Mouse (Mus musculus) stomach, embryonic 16.5 days (tissue): Measurements from ENCODE around the gene Mgmt. TPM values are rescaled to one million over a fixed set of nuclear protein-coding genes. Genes with fewer than 3 reads are reported as not detected.
A peak's percentile ranks its signal among the peaks of the same experiment; 100 is the strongest.

Source experiments
- ATAC-seq: fragments of 200-750 bp; cut with Nextera tagmentation; 2 replicates; pipeline ENCODE4 v1.8.0; 2017; ENCODE audit warnings: moderate number of reproducible peaks, moderate TSS enrichment; ENCODE audit not compliant: insufficient read depth, low FRiP score
- H3K27ac ChIP-seq: fragments of 300-500 bp; sonication (generic); 2 replicates; pipeline ENCODE4 v1.5.1; 2014; ENCODE audit warnings: low read length
- H3K27me3 ChIP-seq: fragments of 300-500 bp; sonication (generic); 2 replicates; pipeline ENCODE4 v1.6.1; 2014; ENCODE audit warnings: low read length, control low read depth, mixed read lengths; ENCODE audit not compliant: control insufficient read depth, insufficient read depth
- H3K36me3 ChIP-seq: fragments of 300-500 bp; sonication (generic); 2 replicates; pipeline ENCODE4 v1.6.1; 2014; ENCODE audit warnings: low read length; ENCODE audit not compliant: control insufficient read depth, insufficient read depth
- H3K4me1 ChIP-seq: fragments of 300-500 bp; sonication (generic); 2 replicates; pipeline ENCODE4 v1.6.1; 2014; ENCODE audit warnings: low read length, control low read depth, mixed read lengths; ENCODE audit not compliant: control insufficient read depth, insufficient read depth
- H3K4me2 ChIP-seq: fragments of 300-500 bp; sonication (generic); 2 replicates; pipeline ENCODE4 v1.6.1; 2014; ENCODE audit warnings: low read depth, low read length, mixed read lengths
- H3K4me3 ChIP-seq: fragments of 300-500 bp; sonication (generic); replicated peaks from 2 replicates; pipeline ENCODE4 v1.5.1; 2014; ENCODE audit warnings: mild to moderate bottlenecking, low read length
- H3K9ac ChIP-seq: fragments of 300-500 bp; sonication (generic); 2 replicates; pipeline ENCODE4 v1.6.1; 2014; ENCODE audit warnings: low read length
- H3K9me3 ChIP-seq: fragments of 300-500 bp; sonication (generic); replicated peaks from 2 replicates; pipeline ENCODE4 v1.6.1; 2016; ENCODE audit warnings: low read length, control low read depth; ENCODE audit not compliant: control insufficient read depth
- WGBS: fragments of 180-500 bp; shearing (Covaris S2); extraction: QIAGEN DNeasy Blood & Tissue Kit; methylation state at CpG from one replicate; pipeline ENCODE4 v1.1.7; 2014; 5-methylcytosine and 5-hydroxymethylcytosine counted together
- polyA plus RNA-seq: library from polyadenylated mRNA; unstranded; fragments of >200 nt; fragmentation: Nextera tagmentation; extraction: Ambion mirVana; gene quantifications from 2 replicates; pipeline ENCODE4 v1.2.1, GENCODE M21; 2015

The Mgmt gene
- polyA plus RNA-seq, 1 experiment from 2014 or later, result 7.3 TPM

GRCm38 (mm10) chr7:137001783-137002182 lies 107.4 kb downstream of the Mgmt start:
- no peak overlapping the region for H3K9ac ChIP-seq
- no peaks in the 10 kb centered on the region for H3K9me3 ChIP-seq
- H3K4me2 ChIP-seq, result no peak overlapping the region
- no peaks in the 10 kb centered on the region for H3K36me3 ChIP-seq
- H3K4me1 ChIP-seq, result no peaks in the 10 kb centered on the region
- WGBS, result 55% methylated on average over 5 of the region's 5 CpGs
- no peak overlapping the region for H3K4me3 ChIP-seq
- 0 out of 2 replicates have a peak, but pooled peaks have one; percentile 37 for ATAC-seq
- no peak overlapping the region for H3K27ac ChIP-seq
- no peaks in the 10 kb centered on the region for H3K27me3 ChIP-seq

GRCm38 (mm10) chr7:137002431-137002830 lies 108.0 kb downstream of the Mgmt start:
- WGBS, result 83% methylated on average over 3 of the region's 3 CpGs
- Histone ChIP-seq H3K9ac (no peak overlapping the region), H3K27me3 (no peaks in the 10 kb centered on the region), H3K27ac (no peak overlapping the region), H3K4me3 (no peak overlapping the region), H3K4me2 (no peak overlapping the region), H3K9me3 (no peaks in the 10 kb centered on the region), H3K36me3 (no peaks in the 10 kb centered on the region), H3K4me1 (no peaks in the 10 kb centered on the region)
- ATAC-seq, result no peak

DNA sequence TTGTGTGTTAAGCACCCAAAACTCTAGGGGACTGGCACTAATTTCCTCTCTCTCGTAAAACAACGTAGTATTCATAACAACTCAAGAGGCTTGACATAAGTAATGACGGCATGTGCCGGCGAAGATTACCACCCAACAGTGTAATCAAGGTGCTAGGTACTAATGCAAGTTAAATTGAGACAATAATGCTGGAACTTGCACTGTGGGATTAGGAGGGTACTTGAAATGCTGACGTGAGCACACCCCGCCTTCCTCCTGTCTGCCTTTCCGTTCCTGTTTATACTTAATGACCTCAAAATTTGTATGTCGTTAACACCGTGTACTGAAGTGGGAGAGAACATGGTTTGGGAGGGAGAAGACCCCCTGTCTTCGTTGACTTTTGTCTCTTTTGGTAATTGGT lies 110.9 kb downstream of the Mgmt start:
- H3K27me3 ChIP-seq, result no peaks in the 10 kb centered on the region
- no peak overlapping the region for H3K9ac ChIP-seq
- H3K36me3 ChIP-seq, result no peaks in the 10 kb centered on the region
- H3K4me2 ChIP-seq, result no peak overlapping the region
- 50% methylated on average over 11 of the region's 11 CpGs for WGBS
- H3K4me1 ChIP-seq, result no peaks in the 10 kb centered on the region
- H3K27ac ChIP-seq, result no peak overlapping the region
- no peak overlapping the region for H3K4me3 ChIP-seq
- ATAC-seq, result no peak
- no peaks in the 10 kb centered on the region for H3K9me3 ChIP-seq

DNA sequence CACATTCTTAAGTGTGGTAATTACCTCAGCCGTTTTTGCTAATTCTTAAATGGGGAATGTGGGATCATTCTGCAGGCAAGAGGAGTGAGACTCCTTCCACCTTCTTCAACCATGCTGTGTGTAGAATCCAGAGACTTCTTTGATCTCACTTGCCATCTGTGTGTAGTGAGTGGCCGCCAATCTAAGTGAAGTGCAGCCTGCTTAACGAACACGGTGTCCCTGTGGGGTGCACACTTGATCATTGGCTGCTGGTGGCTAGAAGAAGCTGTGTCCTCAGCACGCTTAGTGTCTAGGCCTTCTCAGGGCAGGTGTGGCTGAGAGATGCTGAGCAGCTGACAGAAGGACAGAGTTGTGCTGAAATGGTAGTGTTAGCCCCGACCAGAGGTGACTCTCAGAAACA lies 113.9 kb downstream of the Mgmt start:
- no peaks in the 10 kb centered on the region for H3K36me3 ChIP-seq
- no peak overlapping the region for H3K4me3 ChIP-seq
- no peaks in the 10 kb centered on the region for H3K27me3 ChIP-seq
- no peak overlapping the region for H3K9ac ChIP-seq
- H3K4me2 ChIP-seq, result no peak overlapping the region
- H3K4me1 ChIP-seq, result peaks cover 10% of the 10 kb centered on the region; the same call in 1 of the 2 replicates
- no peaks in the 10 kb centered on the region for H3K9me3 ChIP-seq
- ATAC-seq, result no peak
- WGBS, result 80% methylated on average over 6 of the region's 6 CpGs
- H3K27ac ChIP-seq, result no peak overlapping the region

GRCm38 (mm10) chr7:137009732-137010275 lies 115.4 kb downstream of the Mgmt start:
- Histone ChIP-seq H3K9me3 (no peaks in the 10 kb centered on the region), H3K27me3 (no peaks in the 10 kb centered on the region), H3K4me2 (no peak overlapping the region), H3K4me1 (peaks cover 10% of the 10 kb centered on the region; the same call in 1 of the 2 replicates), H3K4me3 (no peak overlapping the region), H3K36me3 (no peaks in the 10 kb centered on the region), H3K9ac (no peak overlapping the region), H3K27ac (no peak overlapping the region)
- no peak; the same call in 1 of the 2 replicates for ATAC-seq
- WGBS, result 83% methylated on average over 19 of the region's 19 CpGs

DNA sequence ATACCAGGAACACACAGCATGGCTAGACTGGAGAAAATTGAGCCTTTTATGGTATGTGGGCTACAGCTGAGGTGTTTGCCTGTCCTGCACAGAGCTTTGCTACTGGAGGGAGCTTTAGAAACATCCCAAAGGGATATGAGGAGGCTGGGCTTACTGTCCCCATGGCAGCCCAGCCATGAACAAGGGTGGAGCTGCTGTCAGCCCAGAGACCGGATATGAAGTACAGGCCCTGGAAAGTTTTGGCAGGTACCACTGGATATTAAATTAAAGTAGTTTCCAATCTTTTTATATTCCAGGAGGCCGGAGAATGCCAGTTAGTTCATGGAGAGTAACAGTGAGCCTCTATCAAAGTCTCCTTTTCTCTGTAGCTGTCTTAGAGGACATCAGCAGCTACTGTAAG lies 116.0 kb downstream of the Mgmt start:
- Histone ChIP-seq H3K36me3 (no peaks in the 10 kb centered on the region), H3K27me3 (no peaks in the 10 kb centered on the region), H3K4me1 (peaks cover 10% of the 10 kb centered on the region; the same call in 1 of the 2 replicates), H3K9ac (no peak overlapping the region), H3K4me3 (no peak overlapping the region), H3K4me2 (no peak overlapping the region), H3K9me3 (no peaks in the 10 kb centered on the region), H3K27ac (no peak overlapping the region)
- 70% methylated on average over 2 of the region's 2 CpGs for WGBS
- ATAC-seq, result no peak

DNA sequence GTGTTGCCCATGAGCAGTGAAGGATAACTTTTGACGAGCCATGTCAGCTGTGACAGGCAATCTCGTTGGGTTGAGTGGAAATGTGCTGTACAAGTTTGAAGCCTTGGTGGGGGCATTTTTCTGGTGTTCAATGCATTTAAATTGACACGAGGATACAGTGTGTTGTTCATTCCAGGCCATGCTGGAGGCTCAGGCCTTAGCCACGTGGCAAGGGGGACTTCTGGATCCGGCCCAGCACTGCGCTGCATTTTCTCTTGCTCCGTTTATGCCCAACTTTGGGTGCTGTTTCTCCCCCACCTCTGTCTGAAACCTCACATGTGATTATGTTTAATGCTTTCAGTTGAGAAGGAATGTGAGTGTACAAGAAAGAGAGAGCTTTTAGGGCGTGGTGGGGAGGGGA lies 118.3 kb downstream of the Mgmt start:
- Histone ChIP-seq H3K4me3 (no peak overlapping the region), H3K4me1 (peaks cover 10% of the 10 kb centered on the region; the same call in 1 of the 2 replicates), H3K36me3 (no peaks in the 10 kb centered on the region), H3K4me2 (no peak overlapping the region), H3K27ac (no peak overlapping the region), H3K9me3 (no peaks in the 10 kb centered on the region), H3K9ac (no peak overlapping the region), H3K27me3 (no peaks in the 10 kb centered on the region)
- WGBS, result 53% methylated on average over 8 of the region's 8 CpGs
- no peak for ATAC-seq

- Histone ChIP-seq H3K9me3 (no peaks in the 10 kb centered on the region), H3K36me3 (no peaks in the 10 kb centered on the region), H3K27me3 (no peaks in the 10 kb centered on the region), H3K4me3 (no peak overlapping the region), H3K9ac (no peak overlapping the region), H3K4me1 (peaks cover 10% of the 10 kb centered on the region; the same call in 1 of the 2 replicates), H3K27ac (no peak overlapping the region), H3K4me2 (no peak overlapping the region)
- no peak for ATAC-seq
- 46% methylated on average over 3 of the region's 3 CpGs for WGBS
Measured at GRCm38 (mm10) chr7:137013433-137013832, 119.0 kb downstream of the Mgmt start.

DNA sequence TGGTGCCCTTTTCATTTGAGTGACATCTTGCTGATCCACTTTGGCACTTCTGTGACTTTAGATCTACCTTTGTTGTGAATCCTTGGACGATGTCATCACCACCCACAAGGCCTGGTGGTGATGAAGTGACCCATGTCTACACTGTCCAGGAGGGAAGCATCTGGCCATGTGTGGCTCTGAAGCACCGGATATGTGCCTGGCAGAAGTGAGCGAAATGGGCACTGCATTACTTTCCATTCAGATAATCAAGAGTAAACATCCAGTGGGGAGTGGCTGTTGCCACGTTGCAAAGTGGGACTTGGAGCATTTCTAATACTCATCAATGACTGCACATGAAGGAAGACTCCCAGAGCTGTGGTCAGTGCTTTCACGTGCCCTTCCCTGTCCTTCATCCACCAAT lies 124.2 kb downstream of the Mgmt start:
- Histone ChIP-seq H3K9ac (no peak overlapping the region), H3K27me3 (no peaks in the 10 kb centered on the region; the same call in 1 of the 2 replicates), H3K36me3 (no peaks in the 10 kb centered on the region), H3K9me3 (no peaks in the 10 kb centered on the region), H3K4me2 (no peak overlapping the region), H3K4me3 (no peak overlapping the region), H3K27ac (no peak overlapping the region), H3K4me1 (no peaks in the 10 kb centered on the region)
- WGBS, result 85% methylated on average over 5 of the region's 5 CpGs
- ATAC-seq, result no peak
